Mouse (Mus musculus) kidney, embryonic 14.5 days (tissue): ENCODE measurements around the gene Gpc2. TPM values are rescaled to one million over a fixed set of nuclear protein-coding genes. Genes with fewer than 3 reads are reported as not detected.

Experiments used
- ATAC-seq: fragments of 200-750 bp; cut with Nextera tagmentation; 2 replicates; pipeline ENCODE4 v1.8.0; 2017; ENCODE audit warnings: moderate number of reproducible peaks, mild to moderate bottlenecking, moderate TSS enrichment, moderate library complexity; ENCODE audit not compliant: low FRiP score, low TSS enrichment
- H3K27ac ChIP-seq: fragments of 300-500 bp; sonication (generic); 2 replicates; pipeline ENCODE4 v1.5.1; 2014; ENCODE audit warnings: low read depth, mild to moderate bottlenecking, low read length, moderate library complexity, mixed read lengths
- H3K27me3 ChIP-seq: fragments of 300-500 bp; sonication (generic); 2 replicates; pipeline ENCODE4 v1.6.1; 2014; ENCODE audit warnings: mild to moderate bottlenecking, low read length; ENCODE audit not compliant: control insufficient read depth, insufficient read depth
- H3K36me3 ChIP-seq: fragments of 300-500 bp; sonication (generic); 2 replicates; pipeline ENCODE4 v1.6.1; 2014; ENCODE audit warnings: low read length, mixed read lengths; ENCODE audit not compliant: control insufficient read depth, insufficient read depth
- H3K4me1 ChIP-seq: fragments of 300-500 bp; sonication (generic); 2 replicates; pipeline ENCODE4 v1.6.1; 2014; ENCODE audit warnings: low read length, mixed read lengths; ENCODE audit not compliant: control insufficient read depth, insufficient read depth
- H3K4me2 ChIP-seq: fragments of 300-500 bp; sonication (generic); replicated peaks from 2 replicates; pipeline ENCODE4 v1.6.1; 2014; ENCODE audit warnings: low read depth, mild to moderate bottlenecking, low read length
- H3K4me3 ChIP-seq: fragments of 300-500 bp; sonication (generic); 2 replicates; pipeline ENCODE4 v1.5.1; 2014; ENCODE audit warnings: mild to moderate bottlenecking, low read length
- H3K9ac ChIP-seq: fragments of 300-500 bp; sonication (generic); 2 replicates; pipeline ENCODE4 v1.6.1; 2014; ENCODE audit warnings: low read depth, mild to moderate bottlenecking, low read length, moderate library complexity
- H3K9me3 ChIP-seq: fragments of 300-500 bp; sonication (generic); 2 replicates; pipeline ENCODE4 v1.6.1; 2016; ENCODE audit warnings: low read length; ENCODE audit not compliant: control insufficient read depth
- WGBS: fragments of 180-500 bp; shearing (Covaris S2); extraction: QIAGEN DNeasy Blood & Tissue Kit; methylation state at CpG from one replicate; pipeline ENCODE4 v1.1.7; 2014; 5-methylcytosine and 5-hydroxymethylcytosine counted together
- polyA plus RNA-seq: library from polyadenylated mRNA; unstranded; fragments of >200 nt; fragmentation: Nextera tagmentation; extraction: Ambion mirVana; gene quantifications from 2 replicates; pipeline ENCODE4 v1.2.1, GENCODE M21; 2014

Gene Gpc2
- polyA plus RNA-seq, 1 experiment from 2014 or later, result 5.1 TPM

DNA sequence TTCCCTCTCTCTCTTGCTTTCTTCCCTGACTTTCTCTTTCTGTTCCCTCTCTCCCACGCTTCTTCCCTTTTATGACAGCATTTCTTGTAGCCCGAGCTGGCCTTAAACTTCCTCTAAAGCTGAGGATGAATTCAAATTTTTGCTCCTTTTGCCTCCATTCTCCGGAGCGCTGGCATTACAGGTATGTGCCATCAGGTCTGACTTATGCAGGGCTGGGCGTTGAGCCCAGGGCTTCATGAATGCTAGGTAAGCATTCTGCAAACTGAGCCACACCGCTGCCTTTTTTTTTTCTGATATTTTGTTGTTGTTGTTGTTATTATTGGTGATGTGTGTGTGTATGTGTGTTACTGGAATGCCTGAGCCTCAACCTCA lies 15.6 kb downstream of the Gpc2 start:
- Histone ChIP-seq H3K36me3 (peaks cover 29% of the 10 kb centered on the region), H3K9ac (peak overlapping the region; percentile 86), H3K9me3 (no peaks in the 10 kb centered on the region), H3K4me1 (peaks cover 11% of the 10 kb centered on the region), H3K27me3 (no peaks in the 10 kb centered on the region), H3K4me2 (peak overlapping the region; percentile 87), H3K4me3 (peak overlapping the region; percentile 81), H3K27ac (no peak overlapping the region)
- ATAC-seq, result no peak
- 18% methylated on average over 6 of the region's 6 CpGs for WGBS

DNA sequence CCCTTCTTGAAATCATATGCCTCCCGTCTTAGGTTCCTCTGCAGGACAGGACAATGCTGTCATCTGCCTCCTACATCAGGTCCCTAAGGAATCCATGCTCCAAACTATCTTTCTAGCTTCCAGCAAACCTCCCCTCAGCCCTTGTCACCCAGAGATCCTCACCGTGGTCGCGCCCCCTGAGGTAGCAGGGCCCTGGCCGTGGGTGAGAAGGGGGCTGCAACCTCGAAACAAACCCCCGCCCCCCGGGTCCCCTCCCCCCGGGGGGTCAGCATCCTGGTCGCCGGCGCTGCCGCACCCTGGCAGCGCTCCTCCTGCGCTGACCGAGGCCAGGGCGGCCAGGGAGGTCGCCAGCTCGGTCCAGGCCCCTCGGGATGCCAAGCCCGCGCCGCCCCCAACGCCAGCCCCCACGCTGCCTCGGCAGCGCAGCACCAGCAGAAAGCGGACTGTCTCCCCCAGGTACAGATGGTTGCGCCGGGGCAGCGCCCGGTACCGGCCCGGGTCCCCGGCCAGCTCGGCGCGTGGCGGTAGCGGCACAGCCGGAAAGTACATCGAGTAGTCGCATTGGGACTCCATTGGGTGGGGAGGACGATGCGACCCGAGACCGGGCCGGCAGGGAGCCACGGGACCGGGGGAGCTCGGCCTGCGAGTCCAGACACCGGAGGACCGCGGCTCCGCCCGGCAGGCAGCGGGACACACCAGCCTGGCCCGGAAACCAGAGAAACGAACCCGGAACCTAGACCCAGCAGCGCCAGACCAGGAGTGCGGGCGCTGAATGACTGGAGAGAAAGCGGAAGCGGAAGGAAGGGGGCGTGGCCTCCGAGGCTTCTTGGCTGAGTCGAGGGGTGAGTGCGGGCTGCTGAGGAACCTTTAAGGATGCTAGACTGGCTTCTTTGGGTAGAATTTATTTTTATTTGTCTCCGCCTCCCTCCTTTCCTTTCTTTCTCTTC lies 16.3 kb downstream of the Gpc2 start, which contains the start of gene BC037034:
Gene BC037034 (minus strand): TSS at position 774 of the 947 bp plus-strand sequence.
- peaks cover 11% of the 10 kb centered on the region for H3K4me1 ChIP-seq
- H3K4me3 ChIP-seq, result peak within 1 kb of the TSS; percentile 81
- 0 out of 2 replicates have a peak within 1 kb of the TSS, but pooled peaks have one; percentile 68 for H3K27ac ChIP-seq
- H3K9me3 ChIP-seq, result no peaks in the 10 kb centered on the region
- ATAC-seq, result peak; percentile 91
- H3K27me3 ChIP-seq, result no peaks in the 10 kb centered on the region
- under 1% methylated on average over 71 of the region's 71 CpGs for WGBS
- peak within 1 kb of the TSS; percentile 86 for H3K9ac ChIP-seq
- H3K36me3 ChIP-seq, result peaks cover 36% of the 10 kb centered on the region
- peak within 1 kb of the TSS; percentile 87 for H3K4me2 ChIP-seq

DNA sequence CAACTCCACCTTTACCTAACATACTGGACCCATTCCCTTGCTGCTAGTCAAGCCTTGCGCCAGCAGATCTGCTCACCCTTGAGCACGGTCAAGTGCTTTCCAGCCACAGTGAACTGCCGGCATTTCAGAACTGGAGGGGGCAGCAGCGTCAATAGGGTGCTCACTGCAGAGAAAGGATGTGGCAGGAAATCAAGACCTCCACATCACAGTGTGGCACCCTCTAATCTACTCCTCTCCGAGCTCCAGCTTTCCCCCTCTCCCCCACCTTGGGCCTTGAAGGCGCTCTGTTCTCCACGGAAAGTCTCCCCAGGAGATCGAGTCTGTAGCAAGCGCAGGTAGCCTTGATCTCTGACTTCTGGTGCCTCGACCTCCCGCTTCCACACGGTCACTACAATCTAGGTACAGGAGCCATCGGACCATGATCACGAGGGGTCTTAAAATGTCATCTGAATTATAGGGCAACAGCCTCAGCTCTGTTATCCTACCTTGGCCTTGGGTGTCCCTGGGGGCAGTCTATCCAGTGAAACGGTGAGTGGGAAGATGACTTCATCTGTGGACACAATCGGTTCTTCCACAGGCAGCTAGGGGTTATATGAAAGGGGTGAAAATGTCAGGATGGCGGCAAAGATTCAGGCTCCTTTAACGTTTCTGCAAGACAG lies 17.1 kb downstream of the Gpc2 start:
- H3K9me3 ChIP-seq, result no peaks in the 10 kb centered on the region
- no peak overlapping the region for H3K27ac ChIP-seq
- peak overlapping the region; percentile 81 for H3K4me3 ChIP-seq
- peak overlapping the region; percentile 86 for H3K9ac ChIP-seq
- peaks cover 11% of the 10 kb centered on the region for H3K4me1 ChIP-seq
- no peaks in the 10 kb centered on the region for H3K27me3 ChIP-seq
- no peak for ATAC-seq
- peak overlapping the region; percentile 87 for H3K4me2 ChIP-seq
- peaks cover 37% of the 10 kb centered on the region for H3K36me3 ChIP-seq
- WGBS, result 57% methylated on average over 18 of the region's 18 CpGs

DNA sequence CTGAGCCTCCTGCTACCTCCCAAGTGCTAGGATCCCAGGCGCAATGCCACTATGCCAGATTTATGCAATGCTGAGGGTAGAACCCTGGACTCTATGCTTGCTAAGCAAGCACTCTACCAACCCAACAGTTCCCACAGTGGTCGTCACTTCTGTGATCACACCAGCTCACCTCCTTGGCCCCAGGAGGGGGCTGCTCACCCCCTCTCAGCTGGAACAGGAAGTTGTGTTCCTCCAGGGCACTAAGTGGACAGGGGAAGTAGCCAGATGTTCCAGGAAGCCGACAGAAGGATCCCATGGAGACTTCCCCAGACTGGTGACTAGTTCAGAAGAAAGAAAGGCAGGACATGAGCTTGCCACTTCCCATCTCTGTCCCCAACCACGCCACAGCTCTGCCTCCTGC lies 17.8 kb downstream of the Gpc2 start:
- H3K4me3 ChIP-seq, result no peak overlapping the region
- H3K4me1 ChIP-seq, result peaks cover 11% of the 10 kb centered on the region
- WGBS, result 80% methylated on average over 4 of the region's 4 CpGs
- H3K27ac ChIP-seq, result no peak overlapping the region
- H3K27me3 ChIP-seq, result no peaks in the 10 kb centered on the region
- H3K9me3 ChIP-seq, result no peaks in the 10 kb centered on the region
- H3K36me3 ChIP-seq, result peaks cover 37% of the 10 kb centered on the region
- H3K9ac ChIP-seq, result no peak overlapping the region
- no peak for ATAC-seq
- H3K4me2 ChIP-seq, result no peak overlapping the region

DNA sequence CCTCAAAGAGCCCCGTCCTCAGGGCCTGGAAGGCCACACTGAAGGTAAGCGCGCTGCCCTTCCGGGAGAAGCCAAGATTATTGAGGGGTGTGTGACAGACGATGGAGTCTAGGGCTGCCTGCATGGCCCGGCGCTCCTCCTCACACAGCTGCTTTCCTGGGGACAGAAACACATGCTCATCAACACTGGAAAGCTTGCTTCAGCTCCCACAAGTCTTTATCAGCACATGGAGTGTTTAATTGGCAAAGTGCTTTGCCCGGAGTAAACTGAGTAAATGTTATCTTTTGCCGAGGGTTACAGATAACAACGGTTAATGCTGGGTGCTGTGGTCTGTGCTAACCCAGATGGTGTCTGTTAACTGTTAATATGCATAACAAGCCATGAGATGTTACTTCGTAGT lies 19.0 kb downstream of the Gpc2 start:
- H3K9ac ChIP-seq, result no peak overlapping the region
- no peaks in the 10 kb centered on the region for H3K9me3 ChIP-seq
- no peak overlapping the region for H3K4me2 ChIP-seq
- no peak overlapping the region for H3K4me3 ChIP-seq
- H3K27me3 ChIP-seq, result no peaks in the 10 kb centered on the region
- H3K4me1 ChIP-seq, result peaks cover 16% of the 10 kb centered on the region
- no peak overlapping the region for H3K27ac ChIP-seq
- ATAC-seq, result no peak
- 89% methylated on average over 11 of the region's 11 CpGs for WGBS
- peaks cover 37% of the 10 kb centered on the region for H3K36me3 ChIP-seq

DNA sequence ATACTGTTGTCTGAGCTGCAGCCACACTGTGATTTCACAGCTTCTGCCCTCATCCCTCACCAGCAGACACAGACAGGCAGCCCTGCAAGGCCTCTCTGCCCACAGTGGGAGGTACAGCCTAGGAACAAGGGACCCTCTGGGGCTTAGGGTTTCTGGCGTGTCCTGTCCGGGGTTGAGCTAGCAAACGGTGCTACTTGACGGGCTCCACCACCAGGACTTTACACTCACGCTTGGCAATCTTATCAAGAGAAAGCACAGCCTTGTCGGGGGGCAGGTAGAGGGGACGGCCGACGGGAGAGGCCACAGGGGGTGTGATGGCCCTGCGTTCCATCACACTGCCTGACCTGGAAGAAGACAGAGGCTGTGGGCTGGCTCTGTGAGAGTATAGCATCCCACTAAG lies 19.8 kb downstream of the Gpc2 start:
- H3K4me1 ChIP-seq, result peaks cover 16% of the 10 kb centered on the region
- peaks cover 37% of the 10 kb centered on the region for H3K36me3 ChIP-seq
- H3K9me3 ChIP-seq, result no peaks in the 10 kb centered on the region
- ATAC-seq, result no peak
- no peak overlapping the region for H3K4me2 ChIP-seq
- 87% methylated on average over 10 of the region's 10 CpGs for WGBS
- H3K27ac ChIP-seq, result 0 out of 2 replicates have a peak overlapping the region, but pooled peaks have one; percentile 30
- no peak overlapping the region for H3K9ac ChIP-seq
- H3K27me3 ChIP-seq, result no peaks in the 10 kb centered on the region
- H3K4me3 ChIP-seq, result no peak overlapping the region

DNA sequence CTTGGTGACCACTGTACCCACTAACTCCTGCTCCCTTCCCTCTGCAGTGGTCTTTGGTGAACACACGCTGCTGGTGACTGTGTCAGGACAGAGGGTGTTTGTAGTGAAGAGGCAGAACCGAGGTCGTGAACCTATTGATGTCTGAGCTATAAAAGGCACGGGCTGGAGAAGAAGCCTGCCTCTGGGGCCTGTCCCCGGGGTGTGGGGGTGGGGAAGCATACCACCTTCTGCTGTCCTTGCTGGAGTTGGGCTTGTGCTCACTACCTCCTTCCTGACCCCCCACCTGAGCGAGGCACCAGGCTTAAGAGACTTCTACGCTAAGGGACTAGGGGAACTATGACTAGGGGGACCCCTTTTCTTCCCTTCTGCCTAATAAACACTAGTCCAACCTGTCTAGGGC lies 20.8 kb downstream of the Gpc2 start:
- H3K9ac ChIP-seq, result no peak overlapping the region
- ATAC-seq, result no peak
- H3K27ac ChIP-seq, result no peak overlapping the region
- no peak overlapping the region for H3K4me3 ChIP-seq
- H3K27me3 ChIP-seq, result no peaks in the 10 kb centered on the region
- H3K4me1 ChIP-seq, result peaks cover 21% of the 10 kb centered on the region
- no peaks in the 10 kb centered on the region for H3K9me3 ChIP-seq
- no peak overlapping the region for H3K4me2 ChIP-seq
- H3K36me3 ChIP-seq, result peaks cover 37% of the 10 kb centered on the region
- WGBS, result 44% methylated on average over 7 of the region's 7 CpGs

DNA sequence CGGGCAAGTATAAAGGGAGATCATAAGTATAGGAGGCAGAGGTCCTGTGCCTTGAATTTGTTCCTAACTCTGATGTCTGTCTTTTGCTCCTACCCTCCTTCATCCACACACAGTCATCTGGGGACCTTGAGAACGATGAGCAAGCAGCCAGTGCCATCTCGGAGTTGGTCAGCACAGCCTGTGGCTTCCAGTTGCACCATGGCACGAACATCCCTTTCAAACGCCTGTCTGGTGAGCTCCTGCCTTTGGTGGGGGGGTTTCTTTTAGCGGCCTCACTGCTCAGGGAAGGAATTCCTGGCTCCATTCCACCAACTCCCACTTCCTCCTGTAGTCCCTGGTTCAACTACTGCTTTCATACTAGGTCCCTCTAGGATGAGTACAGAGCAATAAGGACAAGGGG lies 21.3 kb downstream of the Gpc2 start:
- ATAC-seq, result no peak
- Histone ChIP-seq H3K9ac (no peak overlapping the region), H3K27me3 (no peaks in the 10 kb centered on the region), H3K27ac (no peak overlapping the region), H3K4me3 (no peak overlapping the region), H3K4me1 (peaks cover 21% of the 10 kb centered on the region), H3K36me3 (peaks cover 37% of the 10 kb centered on the region), H3K4me2 (no peak overlapping the region), H3K9me3 (no peaks in the 10 kb centered on the region)
- 84% methylated on average over 6 of the region's 6 CpGs for WGBS

DNA sequence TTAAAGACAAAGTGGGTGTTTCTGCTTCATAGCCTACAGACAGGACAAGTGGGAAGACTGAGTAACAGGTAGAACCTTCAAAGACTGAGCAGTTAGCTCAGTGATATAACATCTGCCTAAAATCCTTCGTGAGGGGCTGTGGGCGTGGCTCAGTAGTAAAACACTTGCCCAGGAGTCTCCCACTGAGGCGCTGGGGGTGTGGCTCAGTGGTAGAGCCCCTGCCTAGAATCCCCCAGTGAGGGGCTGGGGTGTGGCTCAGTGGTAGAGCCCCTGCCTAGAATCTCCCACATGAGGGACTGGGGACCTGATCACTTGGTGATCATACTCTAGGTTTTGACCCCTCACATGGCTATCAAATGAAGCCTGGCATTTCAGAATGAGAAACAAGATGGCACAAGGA lies 21.7 kb downstream of the Gpc2 start:
- no peak for ATAC-seq
- 78% methylated on average over 3 of the region's 3 CpGs for WGBS
- Histone ChIP-seq H3K4me2 (no peak overlapping the region), H3K4me1 (peaks cover 19% of the 10 kb centered on the region), H3K27ac (no peak overlapping the region), H3K9me3 (no peaks in the 10 kb centered on the region), H3K4me3 (no peak overlapping the region), H3K36me3 (peaks cover 37% of the 10 kb centered on the region), H3K27me3 (no peaks in the 10 kb centered on the region), H3K9ac (no peak overlapping the region)
